Mouse (Mus musculus) adrenal gland, postnatal 25 days (tissue): ENCODE data around the gene Plin3. TPM values are rescaled to one million over a fixed set of nuclear protein-coding genes. Genes with fewer than 3 reads are reported as not detected.
A peak's percentile ranks its signal among the peaks of the same experiment; 100 is the strongest.

ENCODE experiments used
- DNase-seq: peaks from one replicate; pipeline ENCODE4 v3.0.0; 2021; ENCODE audit warnings: mixed read lengths
- total RNA-seq: library from RNA; stranded (reverse); gene quantifications from 2 replicates; pipeline ENCODE4 v1.2.3, GENCODE M21; 2021

The Plin3 gene
- total RNA-seq, 1 experiment from 2014 or later, result 102 TPM

GRCm38 (mm10) chr17:56300186-56300585, 7.5 kb upstream of the Plin3 start, which contains the start of gene Arrdc5:
Gene Arrdc5 (minus strand): TSS chr17:56300286.
- no peak for DNase-seq

GRCm38 (mm10) chr17:56298238-56298637, 5.6 kb upstream of the Plin3 start:
- no peak for DNase-seq

GRCm38 (mm10) chr17:56296201-56296600, 3.5 kb upstream of the Plin3 start:
- no peak for DNase-seq

GRCm38 (mm10) chr17:56294241-56294640, 1.6 kb upstream of the Plin3 start:
- no peak for DNase-seq

- DNase-seq, result no peak
These were observed 618 bp upstream of the Plin3 start for GRCm38 (mm10) chr17:56293291-56293690.

GRCm38 (mm10) chr17:56291826-56292475, 722 bp downstream of the Plin3 start:
- DNase-seq, result no peak

GRCm38 (mm10) chr17:56291171-56291511, 1.5 kb downstream of the Plin3 start:
- DNase-seq, result peak; percentile 90

GRCm38 (mm10) chr17:56290388-56291170, 2.1 kb downstream of the Plin3 start:
- peak; percentile 99 for DNase-seq

- peak; percentile 47 for DNase-seq
These were observed 3.0 kb downstream of the Plin3 start for GRCm38 (mm10) chr17:56289371-56290331.

- no peak for DNase-seq
These were observed 3.8 kb downstream of the Plin3 start for GRCm38 (mm10) chr17:56288866-56289265.

GRCm38 (mm10) chr17:56287830-56288229, 4.8 kb downstream of the Plin3 start:
- DNase-seq, result peak; percentile 64

- no peak for DNase-seq
These were observed 6.7 kb downstream of the Plin3 start for GRCm38 (mm10) chr17:56285995-56286394.

- no peak for DNase-seq
These were observed 9.4 kb downstream of the Plin3 start for GRCm38 (mm10) chr17:56283316-56283715.

- no peak for DNase-seq
These were observed 9.9 kb downstream of the Plin3 start for GRCm38 (mm10) chr17:56282802-56283201.

- no peak for DNase-seq
These were observed 11.5 kb downstream of the Plin3 start for GRCm38 (mm10) chr17:56281193-56281592.

GRCm38 (mm10) chr17:56279481-56280155, 13.1 kb downstream of the Plin3 start:
- peak; percentile 39 for DNase-seq

GRCm38 (mm10) chr17:56278340-56278739, 14.3 kb downstream of the Plin3 start:
- no peak for DNase-seq

- no peak for DNase-seq
These were observed 15.1 kb downstream of the Plin3 start for GRCm38 (mm10) chr17:56277567-56277893.

- DNase-seq, result peak; percentile 86
These were observed 15.8 kb downstream of the Plin3 start, which contains the start of gene Ticam1 for GRCm38 (mm10) chr17:56276643-56277566. Gene Ticam1 (minus strand): TSS chr17:56276786.

GRCm38 (mm10) chr17:56275842-56276480, 16.7 kb downstream of the Plin3 start:
- DNase-seq, result peak; percentile 42
